Comparison of ENCODE assay signal across 17 mouse cellular contexts in the genomic region with DNA sequence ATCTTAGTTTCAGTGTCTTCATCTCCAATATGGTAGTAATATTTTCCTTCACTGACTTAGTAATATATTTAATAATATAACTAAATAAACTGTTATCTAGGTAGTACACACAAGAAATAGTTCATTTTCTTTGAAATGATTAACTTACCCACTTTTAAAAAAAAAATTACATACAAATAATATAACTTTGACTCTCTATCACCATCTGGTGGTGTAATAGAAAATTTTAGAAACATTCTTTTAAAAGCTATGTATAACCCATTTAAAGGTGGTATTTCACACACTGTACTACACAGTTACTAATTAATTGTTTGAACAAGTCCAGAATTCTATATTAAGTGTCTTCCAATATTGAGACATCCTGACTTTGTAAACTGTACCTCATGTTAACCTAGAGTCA. TPM values are rescaled to one million over a fixed set of nuclear protein-coding genes. Genes with fewer than 3 reads are reported as not detected.
DNase-seq lines count a peak whose midpoint lies in the region; ATAC-seq and TF ChIP-seq lines count a peak whose summit lies in the region.
"Had no signal": no experiment of that assay in that cellular context is flagged by ENCODE, and none has a peak within 500 bp of the region (broad histone marks: within the 10 kb centered on the region; RNA-seq: fewer than 3 reads in every experiment).

No protein-coding gene starts in this region.

- intact Hi-C loops in heart, adult 2 months (cut with DNase I), result loop anchor here (5.0 kb wide), 1 partner anchor 888 kb away; no protein-coding TSS in a partner anchor
- intact Hi-C loops in heart, postnatal 14 days (cut with DNase I), result loop anchor here (5.0 kb wide), 1 partner anchor 108 kb away; no protein-coding TSS in a partner anchor

- no peak overlapping the region for H3K27ac ChIP-seq in heart, adult 2 months
- no peak overlapping the region for H3K27ac ChIP-seq in midbrain, embryonic 11.5 days (ENCODE audit: low read depth, low read length)
- no peak overlapping the region for H3K27ac ChIP-seq in midbrain, embryonic 16.5 days (ENCODE audit: low read length)
- H3K27ac ChIP-seq: heart, embryonic 10.5 days; hindbrain, embryonic 13.5 days; limb, embryonic 15.5 days had no signal

- no peaks in the 10 kb centered on the region for H3K9me3 ChIP-seq in midbrain, embryonic 11.5 days (ENCODE audit: control insufficient read depth, low read length)
- no peaks in the 10 kb centered on the region for H3K9me3 ChIP-seq in midbrain, embryonic 16.5 days (replicated peaks; ENCODE audit: control insufficient read depth, low read length, poor library complexity, severe bottlenecking)
- no peaks in the 10 kb centered on the region for H3K9me3 ChIP-seq in E14TG2a.4 (ENCODE audit: low read length)
- H3K9me3 ChIP-seq: heart, embryonic 10.5 days; hindbrain, embryonic 13.5 days; limb, embryonic 15.5 days had no signal

- no peak overlapping the region for H3K4me3 ChIP-seq in heart, adult 2 months
- no peak overlapping the region for H3K4me3 ChIP-seq in midbrain, embryonic 11.5 days (ENCODE audit: low read depth, low read length)
- no peak overlapping the region for H3K4me3 ChIP-seq in midbrain, embryonic 16.5 days (ENCODE audit: low read depth, low read length)
- no peak overlapping the region for H3K4me3 ChIP-seq in E14TG2a.4 (replicated peaks; ENCODE audit: low read length)
- H3K4me3 ChIP-seq: heart, embryonic 10.5 days; hindbrain, embryonic 13.5 days; limb, embryonic 15.5 days had no signal

- H3K4me1 ChIP-seq in heart, adult 2 months (ENCODE audit: control insufficient read depth, insufficient read depth, low read length), result no peaks in the 10 kb centered on the region
- no peaks in the 10 kb centered on the region for H3K4me1 ChIP-seq in midbrain, embryonic 11.5 days (ENCODE audit: control insufficient read depth, insufficient read depth, low read length)
- H3K4me1 ChIP-seq in midbrain, embryonic 16.5 days (ENCODE audit: control insufficient read depth, insufficient read depth, low read length), result no peaks in the 10 kb centered on the region
- H3K4me1 ChIP-seq in E14TG2a.4 (replicated peaks; ENCODE audit: low read depth, low read length), result peaks cover 3% of the 10 kb centered on the region; the same call in 1 of the 2 replicates
- H3K4me1 ChIP-seq: heart, embryonic 10.5 days; hindbrain, embryonic 13.5 days; limb, embryonic 15.5 days had no signal

- no peaks in the 10 kb centered on the region for H3K79me2 ChIP-seq in heart, adult 2 months (replicated peaks; ENCODE audit: control insufficient read depth, insufficient read depth, low read length)

- DNase-seq in heart, adult 2 months, result no peak
- DNase-seq in heart, postnatal 14 days, result no peak
- no peak for DNase-seq in midbrain, embryonic 11.5 days (ENCODE audit: low spot score, missing footprints)
- no peak for DNase-seq in frontal cortex, adult 2 months (ENCODE audit: extremely low spot score in 1 of 2, low spot score in 1 of 2)
- no peak for DNase-seq in frontal cortex, postnatal 14 days (ENCODE audit: low spot score in 2 of 2)
- DNase-seq: cerebellum, postnatal 36 days; kidney, postnatal 10 days; layer of hippocampus, postnatal 36 days; lung, postnatal 4 days; thymus, adult 2 months had no signal

- H3K36me3 ChIP-seq in heart, adult 2 months (ENCODE audit: control insufficient read depth, insufficient read depth, low read length), result no peaks in the 10 kb centered on the region
- no peaks in the 10 kb centered on the region for H3K36me3 ChIP-seq in midbrain, embryonic 11.5 days (ENCODE audit: control insufficient read depth, insufficient read depth, low read length)
- no peaks in the 10 kb centered on the region for H3K36me3 ChIP-seq in midbrain, embryonic 16.5 days (ENCODE audit: control insufficient read depth, insufficient read depth, low read length)
- H3K36me3 ChIP-seq in E14TG2a.4 (ENCODE audit: insufficient read depth, low read length), result no peaks in the 10 kb centered on the region
- H3K36me3 ChIP-seq: heart, embryonic 10.5 days; hindbrain, embryonic 13.5 days; limb, embryonic 15.5 days had no signal

- H3K27me3 ChIP-seq in heart, adult 2 months (ENCODE audit: control insufficient read depth, insufficient read depth, low read length), result no peaks in the 10 kb centered on the region
- no peaks in the 10 kb centered on the region for H3K27me3 ChIP-seq in midbrain, embryonic 11.5 days (ENCODE audit: control insufficient read depth, insufficient read depth, low read length)
- H3K27me3 ChIP-seq in midbrain, embryonic 16.5 days (ENCODE audit: control insufficient read depth, insufficient read depth, low read depth, low read length), result no peaks in the 10 kb centered on the region
- H3K27me3 ChIP-seq in E14TG2a.4 (ENCODE audit: insufficient read depth, low read length), result no peaks in the 10 kb centered on the region
- H3K27me3 ChIP-seq: hindbrain, embryonic 13.5 days; limb, embryonic 15.5 days had no signal

- 0 out of 2 replicates have a peak, but pooled peaks have one; percentile 35 for ATAC-seq in midbrain, embryonic 11.5 days (ENCODE audit: low FRiP score)
- no peak for ATAC-seq in midbrain, embryonic 16.5 days
- 0 out of 2 replicates have a peak, but pooled peaks have one; percentile 33 for ATAC-seq in neutrophil, adult 5-6 weeks (ENCODE audit: extremely low read depth, insufficient number of reproducible peaks, low FRiP score, poor library complexity, severe bottlenecking)

- no peak for TF ChIP-seq EP300 in heart, adult 2 months (IDR thresholded peaks at IDR 0.05; ENCODE audit: insufficient read depth, low read depth, low read length)

- peak; percentile 62 for TF ChIP-seq CTCF in heart, adult 2 months (IDR thresholded peaks at IDR 0.05)
- peak; percentile 23; the same call in 1 of the 2 replicates for TF ChIP-seq CTCF in E14TG2a.4 (conservative IDR thresholded peaks at IDR 0.05; ENCODE audit: low read length)

- H3K9ac ChIP-seq in heart, adult 2 months (ENCODE audit: low read depth, low read length), result no peak overlapping the region
- no peak overlapping the region for H3K9ac ChIP-seq in midbrain, embryonic 11.5 days (ENCODE audit: low read length)
- no peak overlapping the region for H3K9ac ChIP-seq in midbrain, embryonic 16.5 days (ENCODE audit: low read depth, low read length)
- H3K9ac ChIP-seq: hindbrain, embryonic 13.5 days; limb, embryonic 15.5 days had no signal

- H3K4me2 ChIP-seq in midbrain, embryonic 11.5 days, result no peak overlapping the region
- H3K4me2 ChIP-seq in midbrain, embryonic 16.5 days (ENCODE audit: low read length), result no peak overlapping the region
- H3K4me2 ChIP-seq: hindbrain, embryonic 13.5 days; limb, embryonic 15.5 days had no signal

- no peak for TF ChIP-seq POLR2A in heart, adult 2 months (IDR thresholded peaks at IDR 0.05; ENCODE audit: insufficient read depth, low read depth, low read length)

RNA-seq across cellular contexts. Expression of gene Olfr266, which starts 53.9 kb away (rescaled TPM):
- total RNA-seq in heart, adult 2 months (2021), result not detected
- not detected in 2 replicates for polyA plus RNA-seq in heart, adult 2 months (2012; rRNA removed)
- total RNA-seq in heart, postnatal 14 days (2021), result not detected
- not detected in 2 replicates for polyA plus RNA-seq in midbrain, embryonic 11.5 days (2014; fragmentation: Nextera tagmentation; extraction: Ambion mirVana)
- not detected in 2 replicates for polyA plus RNA-seq in midbrain, embryonic 16.5 days (2015; fragmentation: Nextera tagmentation; extraction: Ambion mirVana)
- not detected in 2 replicates for total RNA-seq in neutrophil, adult 5-6 weeks (2017)
- polyA plus RNA-seq in frontal cortex, adult 2 months (2012; rRNA removed), result 0.08 TPM in 1 of 2 replicates, not detected in the other
- total RNA-seq: adrenal gland, adult 18-20 months; layer of hippocampus, postnatal 36 days had no signal
- polyA plus RNA-seq: heart, embryonic 10.5 days; hindbrain, embryonic 13.5 days; limb, embryonic 15.5 days had no signal
